Mouse (Mus musculus) ES-Bruce4 (cell line): ENCODE results near the gene Wiz.

Experiments used
- EP300 ChIP-seq: IDR thresholded peaks from 2 replicates; pipeline ENCODE4 v1.6.1; 2011; ENCODE audit warnings: low read depth, low read length; ENCODE audit not compliant: insufficient read depth
- POLR2A ChIP-seq: IDR thresholded peaks from one replicate; pipeline ENCODE4 v1.8.1; 2011; ENCODE audit warnings: low read length; ENCODE audit not compliant: insufficient read depth

- TF ChIP-seq POLR2A (no peak), EP300 (peak; percentile 18; the same call in 1 of the 2 replicates)
These were observed 24.9 kb downstream of the Wiz start for GRCm38 (mm10) chr17:32364331-32364730.
